Mouse (Mus musculus) right cerebral cortex, adult 18-20 months (tissue): Measurements from ENCODE around the gene Map3k1.

Source experiments
- DNase-seq: peaks from one replicate; pipeline ENCODE4 v3.0.0; 2022; ENCODE audit warnings: mixed read lengths

The Map3k1 gene

DNA sequence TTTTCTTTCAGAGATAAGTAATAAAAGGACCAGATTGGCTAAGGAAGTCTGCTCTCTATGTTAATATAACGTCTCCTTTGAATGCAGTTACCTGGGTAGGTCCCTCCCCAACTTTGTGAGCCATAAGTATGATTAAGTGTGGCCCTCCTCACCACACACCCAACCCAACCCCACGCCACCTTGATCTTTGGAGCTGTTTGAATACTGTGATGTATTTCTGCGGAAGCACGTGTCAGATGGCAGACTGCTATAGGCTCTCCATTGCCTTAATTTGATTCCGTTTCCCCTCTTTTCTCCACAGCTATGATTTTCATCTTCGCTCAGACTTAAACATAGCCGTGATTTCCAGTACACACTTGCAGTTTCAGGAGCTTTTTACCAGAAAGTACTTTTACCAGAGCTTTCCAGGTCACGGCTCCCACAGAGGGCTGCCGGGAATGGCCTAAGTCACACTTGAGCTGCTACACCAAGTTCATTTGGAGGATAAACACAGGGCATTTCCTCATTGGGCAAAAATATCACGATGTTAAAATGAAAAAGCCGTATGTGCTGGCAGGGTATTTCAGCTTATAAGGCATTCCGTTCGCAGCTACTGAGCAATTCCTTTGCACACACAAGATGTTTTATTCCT lies 2.3 kb upstream of the Map3k1 start:
- DNase-seq = no peak

- peak; percentile 51 for DNase-seq
These were observed 854 bp upstream of the Map3k1 start for GRCm38 (mm10) chr13:111809466-111810228.

DNA sequence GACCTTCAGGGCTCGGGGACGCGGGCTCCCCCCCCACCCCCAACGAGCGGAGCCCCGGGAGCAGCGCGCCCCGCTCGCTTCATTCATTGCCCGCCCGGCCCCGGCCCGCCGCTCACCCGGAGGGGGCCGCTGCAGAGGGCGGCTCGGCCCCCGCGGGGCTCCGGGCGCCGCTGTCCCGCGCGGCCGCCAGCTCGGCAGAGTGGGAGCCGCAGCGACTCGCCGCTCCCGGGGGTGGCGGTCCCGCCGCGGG lies 481 bp downstream of the Map3k1 start:
- DNase-seq = no peak

GRCm38 (mm10) chr13:111807596-111808386 lies 1.0 kb downstream of the Map3k1 start:
- DNase-seq = no peak

DNA sequence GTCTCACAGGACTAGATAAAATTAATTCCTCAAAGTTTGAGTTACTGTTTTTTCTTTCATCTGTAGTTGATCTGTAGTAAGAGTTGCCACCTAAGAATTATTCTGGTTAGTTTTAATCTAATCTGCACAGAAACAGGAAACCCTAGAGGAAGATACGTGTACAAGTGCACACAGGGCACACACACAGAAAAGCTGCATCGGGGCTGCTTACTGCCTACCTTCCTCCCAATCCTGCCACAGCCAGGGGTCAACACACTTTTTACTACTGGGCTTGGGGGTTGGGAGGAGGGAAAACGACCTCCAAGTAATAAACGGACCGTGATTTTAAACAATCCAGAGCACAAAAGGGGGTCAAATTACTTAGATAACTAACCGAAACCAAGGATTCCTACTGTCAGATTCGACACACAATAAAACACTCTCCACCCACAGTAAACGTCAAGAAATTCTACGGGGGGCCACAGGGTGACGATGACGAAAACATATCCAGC lies 1.6 kb downstream of the Map3k1 start:
- DNase-seq = no peak

GRCm38 (mm10) chr13:111805738-111806722 lies 2.8 kb downstream of the Map3k1 start:
- DNase-seq = no peak

DNA sequence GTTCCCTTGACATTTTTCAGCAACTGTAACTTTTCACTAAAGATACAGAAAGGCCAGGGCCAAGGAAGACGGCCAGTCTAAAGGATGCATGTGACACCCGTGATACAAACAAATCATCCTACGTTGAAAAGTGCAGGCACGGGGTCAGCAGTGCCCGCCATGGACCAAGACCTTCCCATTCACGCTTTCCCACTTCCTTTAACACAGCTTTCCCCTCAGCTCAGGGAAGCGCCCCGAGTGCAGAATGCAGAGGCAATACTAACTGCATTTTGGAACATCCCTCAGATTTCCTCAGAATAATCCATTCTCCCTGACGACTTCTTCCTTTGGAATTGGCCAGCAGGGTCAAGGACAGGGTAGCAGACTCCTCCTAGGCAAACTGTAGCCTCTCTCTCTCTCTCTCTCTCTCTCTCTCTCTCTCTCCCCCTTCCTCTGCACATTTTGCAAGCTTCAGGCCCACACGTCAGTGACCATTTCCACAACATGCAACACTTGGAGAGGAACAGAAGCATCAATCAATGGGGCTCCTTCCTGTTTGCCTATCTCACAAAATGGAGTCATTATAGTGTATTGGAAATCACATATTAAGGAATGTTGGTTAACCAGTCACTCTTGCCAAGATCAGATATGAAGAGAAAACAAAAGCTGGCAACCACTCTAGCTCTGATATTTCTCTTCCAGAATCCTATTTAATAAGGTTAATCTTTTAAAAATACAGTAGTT lies 3.7 kb downstream of the Map3k1 start:
- no peak for DNase-seq

- DNase-seq = no peak
These were observed 4.6 kb downstream of the Map3k1 start for GRCm38 (mm10) chr13:111804189-111804588.

DNA sequence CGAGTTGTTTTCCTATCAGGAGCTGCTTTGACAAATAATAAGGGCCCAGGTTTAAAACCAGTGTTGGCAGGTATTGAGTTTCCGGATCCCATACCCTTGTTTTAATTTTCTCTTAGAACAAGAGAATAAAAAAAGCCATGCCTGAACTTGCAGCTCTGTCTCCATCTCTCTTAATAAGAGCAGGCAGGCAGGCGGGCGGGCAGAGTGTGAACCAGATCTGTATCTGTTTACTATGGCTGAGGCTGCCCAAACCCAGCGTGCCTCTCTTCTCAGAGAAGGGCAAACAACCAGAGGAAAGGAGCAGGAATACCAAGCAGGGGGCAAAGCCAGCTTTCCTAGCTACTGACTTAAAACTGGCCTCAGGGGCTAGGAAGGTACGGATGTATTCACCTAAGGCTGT lies 5.3 kb downstream of the Map3k1 start:
- no peak for DNase-seq

- no peak for DNase-seq
These were observed 5.9 kb downstream of the Map3k1 start for GRCm38 (mm10) chr13:111802900-111803299.

DNA sequence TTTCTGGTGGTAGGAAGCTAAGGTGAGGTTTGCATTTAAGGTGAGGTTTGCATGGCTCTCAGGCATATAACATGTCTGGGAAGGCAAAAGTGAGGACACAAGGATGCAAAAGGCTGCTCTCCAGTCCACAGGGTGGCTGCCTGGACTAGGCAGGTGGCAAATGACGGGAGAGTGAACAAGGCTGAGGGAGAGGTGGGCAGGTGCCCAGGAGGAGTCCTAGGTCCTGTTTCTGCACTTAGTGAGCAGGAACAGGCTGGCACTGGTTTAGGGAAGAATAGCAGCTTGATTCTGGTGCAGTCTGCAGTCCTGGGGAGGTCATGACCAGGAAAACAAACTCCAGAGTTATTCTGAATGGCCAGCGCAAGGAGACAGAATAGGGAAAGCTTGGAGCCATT lies 6.5 kb downstream of the Map3k1 start:
- DNase-seq = no peak

- no peak for DNase-seq
These were observed 7.0 kb downstream of the Map3k1 start for GRCm38 (mm10) chr13:111801662-111802270.

GRCm38 (mm10) chr13:111800866-111801265 lies 7.9 kb downstream of the Map3k1 start:
- no peak for DNase-seq

DNA sequence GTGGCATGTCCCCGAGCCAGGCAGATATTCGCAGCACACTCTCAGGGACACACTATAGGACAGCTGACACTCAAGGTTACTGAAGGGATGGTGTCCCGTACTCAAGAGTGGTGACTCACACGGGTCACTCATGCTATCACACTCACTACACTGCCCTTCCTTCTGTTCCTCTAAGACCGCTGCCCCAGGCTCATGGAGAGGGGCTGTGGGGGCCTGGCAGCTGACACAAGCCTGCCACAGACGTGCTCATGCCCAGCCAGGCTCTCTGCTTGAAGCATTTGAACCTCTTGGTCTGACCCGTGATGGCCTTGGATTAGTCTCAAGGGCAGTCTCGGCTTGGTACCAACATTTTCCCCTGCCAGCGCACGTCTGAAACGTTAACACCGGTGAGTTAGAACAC lies 10.7 kb downstream of the Map3k1 start:
- no peak for DNase-seq

GRCm38 (mm10) chr13:111797021-111797420 lies 11.8 kb downstream of the Map3k1 start:
- DNase-seq = peak; percentile 29

- no peak for DNase-seq
These were observed 12.4 kb downstream of the Map3k1 start for GRCm38 (mm10) chr13:111796191-111796920.

GRCm38 (mm10) chr13:111792975-111793287 lies 15.9 kb downstream of the Map3k1 start:
- no peak for DNase-seq

DNA sequence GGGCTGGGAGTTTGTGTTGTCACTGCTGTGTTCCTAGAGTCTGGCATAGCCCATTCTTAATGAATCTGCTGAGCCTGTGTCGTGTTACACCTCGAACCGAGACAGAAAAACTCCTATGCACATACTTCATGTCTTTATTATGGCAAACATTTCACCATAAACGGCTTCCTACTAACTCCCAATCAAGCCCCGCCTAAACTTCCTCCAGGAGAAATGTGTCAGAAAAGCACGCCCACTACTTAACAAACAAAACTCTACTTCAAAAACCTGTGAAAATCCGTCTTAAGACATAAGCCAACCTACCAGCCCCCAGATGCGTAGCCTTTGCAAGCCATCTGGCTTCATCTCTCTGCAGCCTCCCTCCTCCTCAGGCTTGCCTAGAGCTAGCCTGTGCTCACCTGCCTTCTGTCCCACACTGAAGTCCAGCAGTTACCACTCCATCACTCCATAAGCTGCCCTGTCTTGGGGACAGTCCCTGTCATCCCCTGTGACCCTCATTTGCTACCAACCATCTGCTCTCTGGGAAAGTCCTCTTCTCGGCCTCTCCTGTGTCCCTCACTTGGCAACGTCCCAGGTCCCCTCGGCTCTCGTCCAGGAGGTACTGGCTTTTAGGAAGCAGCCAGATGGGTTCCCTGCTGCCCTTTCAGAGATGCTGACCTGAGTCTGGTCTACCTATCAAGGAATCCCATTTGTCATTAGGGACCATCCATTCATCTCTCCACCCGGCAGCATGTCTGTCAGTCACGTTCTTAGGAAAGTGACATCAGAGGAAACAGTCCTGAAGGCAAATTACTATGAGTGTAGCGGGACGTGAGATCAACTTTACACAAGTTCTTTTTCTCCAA lies 16.4 kb downstream of the Map3k1 start:
- peak; percentile 22 for DNase-seq

DNA sequence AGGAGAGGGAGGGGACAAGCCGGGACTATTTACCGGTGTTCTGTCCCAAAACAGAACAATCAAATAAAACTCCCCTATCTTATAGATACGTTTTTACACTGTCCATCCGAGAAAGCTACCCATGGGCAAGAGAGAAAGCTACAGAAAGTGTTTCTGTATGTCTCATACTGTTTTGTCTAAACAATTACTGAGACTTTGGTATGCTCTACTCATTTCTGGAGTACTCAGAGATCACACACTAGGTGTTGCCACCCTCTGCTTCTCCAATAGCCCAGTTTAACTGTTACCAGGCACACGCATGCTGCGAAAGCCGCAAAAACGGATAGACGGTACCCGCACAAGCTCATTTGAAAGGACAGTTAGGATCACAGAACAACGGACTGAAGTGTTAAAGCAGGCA lies 17.2 kb downstream of the Map3k1 start:
- no peak for DNase-seq
